Mouse (Mus musculus) liver, postnatal 0 days (tissue): ENCODE results near the gene Omp.

ENCODE experiments used
- CTCF ChIP-seq: sonication (generic); IDR thresholded peaks from 2 replicates; pipeline ENCODE4 v1.5.1; 2016; ENCODE audit warnings: antibody characterized with exemption, low read depth
- EP300 ChIP-seq: IDR thresholded peaks from 2 replicates; pipeline ENCODE4 v1.6.1; 2016; ENCODE audit warnings: antibody characterized with exemption, low read depth, mild to moderate bottlenecking

GRCm38 (mm10) chr7:98157636-98158332, 12.5 kb upstream of the Omp start:
- TF ChIP-seq CTCF (no peak), EP300 (no peak)
